Mouse (Mus musculus) ES-Bruce4 (cell line): ENCODE measurements around the gene Ankrd10.
"Not testable (repeated sequence)": the region's sequence is repeated elsewhere in the genome, so short reads cannot be mapped to it uniquely, and the experiment has no call there.

Source experiments
- CTCF ChIP-seq: IDR thresholded peaks from one replicate; pipeline ENCODE4 v1.8.1; 2011; ENCODE audit warnings: low read depth, low read length
- EP300 ChIP-seq: IDR thresholded peaks from 2 replicates; pipeline ENCODE4 v1.6.1; 2011; ENCODE audit warnings: low read depth, low read length; ENCODE audit not compliant: insufficient read depth
- POLR2A ChIP-seq: IDR thresholded peaks from one replicate; pipeline ENCODE4 v1.8.1; 2011; ENCODE audit warnings: low read length; ENCODE audit not compliant: insufficient read depth

DNA sequence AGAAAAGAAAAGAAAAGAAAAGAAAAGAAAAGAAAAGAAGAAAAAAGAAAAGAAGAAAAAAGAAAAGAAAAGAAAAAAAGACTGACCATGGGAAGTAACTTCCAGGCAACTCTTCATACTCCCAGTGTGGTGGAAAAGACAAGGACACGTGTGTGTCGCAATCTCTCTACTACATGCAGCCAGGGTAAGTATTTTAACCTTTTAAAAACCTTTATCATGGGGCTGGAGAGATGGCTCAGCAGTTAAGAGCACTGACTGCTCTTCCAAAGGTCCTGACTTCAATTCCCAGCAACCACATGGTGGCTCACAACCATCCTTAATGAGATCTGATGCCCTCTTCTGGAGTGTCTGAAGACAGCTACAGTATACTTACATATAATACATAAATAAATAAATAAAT lies 67.4 kb downstream of the Ankrd10 start:
- not testable (repeated sequence) for TF ChIP-seq EP300, CTCF, POLR2A
